Mouse (Mus musculus): ENCODE measurements around the gene Mettl9. TPM values are rescaled to one million over a fixed set of nuclear protein-coding genes. Genes with fewer than 3 reads are reported as not detected.

Mettl9 gene
- polyA plus RNA-seq, 2 experiments = 91.6 to 188 TPM

- no peak overlapping the region for H3K4me2 ChIP-seq (replicated peaks; ENCODE audit: low read depth, low read length, severe bottlenecking)
- no peak overlapping the region for H3K27ac ChIP-seq (replicated peaks; ENCODE audit: low read depth, low read length)
- no peaks in the 10 kb centered on the region for H3K9me3 ChIP-seq (ENCODE audit: control insufficient read depth, low read length)
- TF ChIP-seq POLR2A (IDR thresholded peaks at IDR 0.05; ENCODE audit: borderline replicate concordance, extremely low read depth, insufficient read depth, insufficient read length) = no peak
- no peaks in the 10 kb centered on the region for H3K27me3 ChIP-seq (ENCODE audit: control insufficient read depth, insufficient read depth, low read length)
- ATAC-seq (ENCODE audit: low FRiP score, low read depth) = peak; percentile 80
- no peak overlapping the region for H3K4me3 ChIP-seq (replicated peaks; ENCODE audit: low read length)
- WGBS = 10% methylated on average over 10 of the region's 10 CpGs
- H3K9ac ChIP-seq (ENCODE audit: low read depth, low read length, severe bottlenecking) = no peak overlapping the region
- DNase-seq (ENCODE audit: low spot score) = peak; percentile 86
- H3K36me3 ChIP-seq (ENCODE audit: control insufficient read depth, insufficient read depth, low read length) = no peaks in the 10 kb centered on the region
- no peaks in the 10 kb centered on the region for H3K4me1 ChIP-seq (ENCODE audit: control insufficient read depth, insufficient read depth, low read length)
Observed at GRCm38 (mm10) chr7:121120143-121120818, 86.0 kb downstream of the Mettl9 start.

Other genes with a start within 250 kb of the Mettl9 start
- gene Gm5737, start 222.1 kb upstream of the Mettl9 start, polyA plus RNA-seq (2012; rRNA removed) = not detected in 2 replicates
- gene Gm5737, start 222.1 kb upstream of the Mettl9 start, polyA plus RNA-seq (2014; fragmentation: Nextera tagmentation; extraction: Ambion mirVana) = not detected in 2 replicates
- gene Eef2k, start 191.6 kb upstream of the Mettl9 start, polyA plus RNA-seq (2012; rRNA removed) = 37.5 and 39.9 TPM in 2 replicates
- 22.4 and 23.9 TPM in 2 replicates for gene Eef2k, start 191.6 kb upstream of the Mettl9 start, polyA plus RNA-seq (2014; fragmentation: Nextera tagmentation; extraction: Ambion mirVana)
- 36.3 and 38.8 TPM in 2 replicates for gene Polr3e, start 116.7 kb upstream of the Mettl9 start, polyA plus RNA-seq (2012; rRNA removed)
- gene Polr3e, start 116.7 kb upstream of the Mettl9 start, polyA plus RNA-seq (2014; fragmentation: Nextera tagmentation; extraction: Ambion mirVana) = 25.8 and 26.2 TPM in 2 replicates
- gene Cdr2, start 52.1 kb upstream of the Mettl9 start, polyA plus RNA-seq (2012; rRNA removed) = 28.9 and 36.2 TPM in 2 replicates
- gene Cdr2, start 52.1 kb upstream of the Mettl9 start, polyA plus RNA-seq (2014; fragmentation: Nextera tagmentation; extraction: Ambion mirVana) = 17.0 and 19.4 TPM in 2 replicates
- 0.26 and 0.55 TPM in 2 replicates for gene Mfsd13b, start 51.9 kb upstream of the Mettl9 start, polyA plus RNA-seq (2012; rRNA removed)
- gene Mfsd13b, start 51.9 kb upstream of the Mettl9 start, polyA plus RNA-seq (2014; fragmentation: Nextera tagmentation; extraction: Ambion mirVana) = 0.36 TPM in 1 of 2 replicates, not detected in the other
- gene Igsf6, start 40.1 kb downstream of the Mettl9 start, polyA plus RNA-seq (2012; rRNA removed) = 0.87 and 0.97 TPM in 2 replicates
- 1.9 and 2.2 TPM in 2 replicates for gene Igsf6, start 40.1 kb downstream of the Mettl9 start, polyA plus RNA-seq (2014; fragmentation: Nextera tagmentation; extraction: Ambion mirVana)
- gene Otoa, start 47.2 kb downstream of the Mettl9 start, polyA plus RNA-seq (2012; rRNA removed) = 0.48 and 0.53 TPM in 2 replicates
- 0.15 and 0.28 TPM in 2 replicates for gene Otoa, start 47.2 kb downstream of the Mettl9 start, polyA plus RNA-seq (2014; fragmentation: Nextera tagmentation; extraction: Ambion mirVana)